Mouse (Mus musculus) erythroblast, embryonic 14.5 days (primary cell): ENCODE measurements around the gene Ccnf.

Experiments
- GATA1 ChIP-seq: IDR thresholded peaks from 2 replicates; pipeline ENCODE4 v1.6.1; 2012; ENCODE audit warnings: low read length, inconsistent platforms, mixed read lengths
- TAL1 ChIP-seq: IDR thresholded peaks from 3 replicates; pipeline ENCODE4 v1.6.1; 2012; ENCODE audit warnings: low read length, inconsistent platforms, mixed read lengths

- TF ChIP-seq GATA1 (no peak), TAL1 (no peak)
Observed at GRCm38 (mm10) chr17:24279907-24280306, 28.6 kb upstream of the Ccnf start.
